Comparison of ENCODE assay signal across 18 mouse cellular contexts in the genomic region with DNA sequence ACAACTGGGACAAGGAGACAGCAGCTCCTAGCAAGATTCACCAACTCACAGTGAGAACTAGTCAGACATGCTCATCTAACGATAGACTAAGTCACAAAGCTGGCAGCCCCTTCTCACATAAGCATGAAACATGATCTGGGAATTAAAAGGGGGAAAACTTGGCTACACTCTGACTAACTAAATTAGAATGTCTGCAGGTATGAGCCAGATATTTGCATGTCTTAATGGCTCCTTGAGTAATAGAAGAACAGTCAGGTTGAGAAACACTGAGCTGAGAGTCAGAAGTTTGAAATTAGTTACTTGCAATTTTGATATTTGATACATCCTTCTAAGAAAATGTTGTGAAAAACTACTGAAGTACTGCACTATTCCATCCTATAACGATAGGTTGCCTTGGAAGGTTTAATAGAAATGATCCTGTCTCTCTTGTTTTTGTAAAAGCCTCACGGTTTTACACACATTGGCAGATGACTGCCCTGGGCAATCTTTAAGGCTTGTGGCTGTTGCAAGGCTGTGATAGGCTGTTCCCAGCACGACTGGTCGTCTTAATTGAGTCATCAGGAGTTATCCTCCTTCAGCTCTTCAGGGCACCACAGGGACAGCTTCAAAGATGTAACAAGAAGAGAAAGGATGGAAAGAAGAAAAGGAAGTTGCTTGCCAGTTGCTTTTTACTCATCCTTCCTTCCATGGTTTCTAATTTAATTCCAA. TPM values are rescaled to one million over a fixed set of nuclear protein-coding genes. Genes with fewer than 3 reads are reported as not detected.
"Had no signal": no experiment of that assay in that cellular context is flagged by ENCODE, and none has a peak within 500 bp of the region (broad histone marks: within the 10 kb centered on the region; RNA-seq: fewer than 3 reads in every experiment).

No protein-coding gene starts in this region.

- H3K4me3 ChIP-seq: liver, embryonic 12.5 days; megakaryocyte, embryonic 14.5 days; midbrain, embryonic 13.5 days; neural tube, embryonic 12.5 days; stomach, embryonic 15.5 days had no signal

- H3K9ac ChIP-seq: liver, embryonic 12.5 days; liver, embryonic 14.5 days; lung, embryonic 14.5 days; midbrain, embryonic 13.5 days; neural tube, embryonic 12.5 days; stomach, embryonic 15.5 days had no signal

- H3K27me3 ChIP-seq: liver, embryonic 12.5 days; megakaryocyte, embryonic 14.5 days; neural tube, embryonic 12.5 days; stomach, embryonic 15.5 days had no signal

- ATAC-seq: liver, embryonic 12.5 days; midbrain, embryonic 13.5 days had no signal

- H3K36me3 ChIP-seq: liver, embryonic 12.5 days; midbrain, embryonic 13.5 days; neural tube, embryonic 12.5 days; stomach, embryonic 15.5 days had no signal

- H3K27ac ChIP-seq: liver, embryonic 12.5 days; liver, embryonic 14.5 days; midbrain, embryonic 13.5 days; neural tube, embryonic 12.5 days; stomach, embryonic 15.5 days; stomach, postnatal 0 days had no signal

- DNase-seq: lung, adult 18-20 months; lung, embryonic 14.5 days; lung, postnatal 10 days; lung, postnatal 4 days; right cerebral cortex, postnatal 14 days; thymus, adult 18-20 months; thymus, postnatal 14 days; thymus, postnatal 36 days had no signal

- H3K4me1 ChIP-seq: neural tube, embryonic 12.5 days had no signal

- H3K9me3 ChIP-seq: liver, embryonic 12.5 days; megakaryocyte, embryonic 14.5 days; midbrain, embryonic 13.5 days; neural tube, embryonic 12.5 days; stomach, embryonic 15.5 days had no signal

- H3K4me2 ChIP-seq: liver, embryonic 12.5 days; lung, embryonic 14.5 days; midbrain, embryonic 13.5 days; neural tube, embryonic 12.5 days; stomach, embryonic 15.5 days had no signal

RNA-seq across cellular contexts. Expression of gene Gpc5, which starts 54.8 kb away (rescaled TPM):
- total RNA-seq: monocyte, adult 5-6 weeks; neutrophil, adult 5-6 weeks had no signal
- polyA plus RNA-seq: liver, embryonic 12.5 days; spleen, adult 2 months had no signal
